Mouse (Mus musculus) C2C12 (cell line): ENCODE data around the gene Xylb. TPM values are rescaled to one million over a fixed set of nuclear protein-coding genes. Genes with fewer than 3 reads are reported as not detected.

ENCODE experiments used
- H3K27me3 ChIP-seq: one replicate; pipeline ENCODE4 v1.6.1; 2011; ENCODE audit not compliant: control insufficient read depth, insufficient read depth, insufficient read length
- H3K36me3 ChIP-seq: one replicate; pipeline ENCODE4 v1.6.1; 2011; ENCODE audit not compliant: control insufficient read depth, insufficient read depth
- H3K4me3 ChIP-seq: one replicate; pipeline ENCODE4 v1.5.1; 2011; ENCODE audit warnings: mild to moderate bottlenecking, control low read depth; ENCODE audit not compliant: poor library complexity, insufficient read depth, severe bottlenecking
- H3K79me2 ChIP-seq: one replicate; pipeline ENCODE4 v1.6.1; 2011; ENCODE audit not compliant: control insufficient read depth, insufficient read depth
- H3K79me3 ChIP-seq: one replicate; pipeline ENCODE4 v1.6.1; 2011; ENCODE audit warnings: low read depth, control low read depth
- H3ac ChIP-seq: one replicate; pipeline ENCODE3; 2011; ENCODE audit warnings: low read depth; ENCODE audit not compliant: control insufficient read depth, insufficient read length
- CEBPB ChIP-seq: IDR thresholded peaks from one replicate; pipeline ENCODE4 v1.6.1; 2011; ENCODE audit warnings: low read depth, mild to moderate bottlenecking, control low read depth, moderate library complexity
- CTCF ChIP-seq: IDR thresholded peaks from one replicate; pipeline ENCODE4 v1.5.1; 2011; ENCODE audit not compliant: control insufficient read depth, insufficient read depth, insufficient read length
- FOSL1 ChIP-seq: IDR thresholded peaks from one replicate; pipeline ENCODE4 v1.8.0; 2011; ENCODE audit warnings: mild to moderate bottlenecking, low read length; ENCODE audit not compliant: poor library complexity, insufficient read depth, severe bottlenecking
- MAX ChIP-seq: IDR thresholded peaks from one replicate; pipeline ENCODE4 v1.6.1; 2011; ENCODE audit warnings: mild to moderate bottlenecking, control low read depth
- MYOD1 ChIP-seq: IDR thresholded peaks from one replicate; pipeline ENCODE4 v1.6.1; 2011; ENCODE audit warnings: low read depth; ENCODE audit not compliant: control insufficient read depth, insufficient read length
- MYOG ChIP-seq: IDR thresholded peaks from one replicate; pipeline ENCODE4 v1.6.1; 2011; ENCODE audit not compliant: control insufficient read depth, insufficient read length; ENCODE audit errors: extremely low read depth
- USF1 ChIP-seq: IDR thresholded peaks from one replicate; pipeline ENCODE4 v1.6.1; 2011; ENCODE audit warnings: low read depth, mild to moderate bottlenecking, control low read depth, moderate library complexity
- polyA plus RNA-seq: library from polyadenylated mRNA; unstranded; fragments of >200 nt; fragmentation: generic; extraction: Trizol; gene quantifications from one replicate; pipeline ENCODE4 v1.2.1, GENCODE M21; 2012; ENCODE audit warnings: missing spikeins

The Xylb gene
- polyA plus RNA-seq, 1 experiment = 3.1 TPM

DNA sequence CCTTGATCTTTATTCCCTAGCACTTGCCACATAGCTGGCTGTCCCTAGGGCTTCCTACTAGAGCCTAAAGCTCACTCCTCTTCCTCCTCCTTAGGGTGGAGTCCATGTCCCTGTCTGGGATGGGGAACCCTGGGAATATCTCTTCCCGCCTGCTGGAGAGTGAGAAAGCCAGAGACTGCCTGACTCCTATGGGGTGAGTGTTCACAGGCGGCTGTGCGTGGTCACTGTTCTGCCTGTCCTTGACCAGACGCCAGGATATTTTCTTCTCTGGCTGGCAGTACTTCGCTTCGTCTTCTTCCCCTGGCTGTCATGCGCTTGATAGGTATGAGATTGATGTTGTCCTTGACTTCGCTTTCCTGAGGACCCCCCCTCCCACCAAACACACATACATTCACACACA lies 10.8 kb upstream of the Xylb start:
- no peak for TF ChIP-seq CEBPB
- TF ChIP-seq MYOG = no peak
- TF ChIP-seq USF1 = no peak
- TF ChIP-seq FOSL1 = no peak
- no peak for TF ChIP-seq MAX
- no peak for TF ChIP-seq MYOD1
- TF ChIP-seq CTCF = no peak
- H3K79me3 ChIP-seq = no peaks in the 10 kb centered on the region
- H3K4me3 ChIP-seq = no peak overlapping the region
- H3ac ChIP-seq = no peak overlapping the region
- peaks cover 9% of the 10 kb centered on the region for H3K36me3 ChIP-seq
- H3K79me2 ChIP-seq = no peaks in the 10 kb centered on the region
- H3K27me3 ChIP-seq = no peaks in the 10 kb centered on the region

GRCm38 (mm10) chr9:119350531-119350930 lies 6.7 kb upstream of the Xylb start:
- Histone ChIP-seq H3K27me3 (no peaks in the 10 kb centered on the region), H3K79me2 (no peaks in the 10 kb centered on the region), H3ac (no peak overlapping the region), H3K4me3 (no peak overlapping the region), H3K36me3 (no peaks in the 10 kb centered on the region), H3K79me3 (no peaks in the 10 kb centered on the region)
- TF ChIP-seq MYOD1 (no peak), USF1 (no peak)

- H3ac ChIP-seq = no peak overlapping the region
- no peak overlapping the region for H3K4me3 ChIP-seq
- no peaks in the 10 kb centered on the region for H3K36me3 ChIP-seq
- H3K79me2 ChIP-seq = no peaks in the 10 kb centered on the region
- H3K79me3 ChIP-seq = no peaks in the 10 kb centered on the region
- no peaks in the 10 kb centered on the region for H3K27me3 ChIP-seq
- no peak for TF ChIP-seq MYOD1
- no peak for TF ChIP-seq USF1
- TF ChIP-seq FOSL1 = no peak
Measured at GRCm38 (mm10) chr9:119350947-119351705, 6.1 kb upstream of the Xylb start.

- Histone ChIP-seq H3K79me2 (no peaks in the 10 kb centered on the region), H3ac (no peak overlapping the region), H3K79me3 (no peaks in the 10 kb centered on the region), H3K36me3 (no peaks in the 10 kb centered on the region), H3K27me3 (no peaks in the 10 kb centered on the region), H3K4me3 (no peak overlapping the region)
- no peak for TF ChIP-seq FOSL1
- no peak for TF ChIP-seq MYOD1
- no peak for TF ChIP-seq CEBPB
- peak; percentile 97 for TF ChIP-seq CTCF
- peak; percentile 87 for TF ChIP-seq MAX
- no peak for TF ChIP-seq MYOG
- TF ChIP-seq USF1 = peak; percentile 19
Measured at GRCm38 (mm10) chr9:119352060-119352459, 5.1 kb upstream of the Xylb start.

- H3K79me3 ChIP-seq = no peaks in the 10 kb centered on the region
- H3K27me3 ChIP-seq = no peaks in the 10 kb centered on the region
- H3K79me2 ChIP-seq = no peaks in the 10 kb centered on the region
- H3K36me3 ChIP-seq = no peaks in the 10 kb centered on the region
- H3K4me3 ChIP-seq = no peak overlapping the region
- TF ChIP-seq FOSL1 (no peak), MYOD1 (no peak), CTCF (no peak), CEBPB (no peak), USF1 (no peak), MAX (no peak), MYOG (no peak)
- H3ac ChIP-seq = no peak overlapping the region
Measured at GRCm38 (mm10) chr9:119353926-119354325, 3.3 kb upstream of the Xylb start.

DNA sequence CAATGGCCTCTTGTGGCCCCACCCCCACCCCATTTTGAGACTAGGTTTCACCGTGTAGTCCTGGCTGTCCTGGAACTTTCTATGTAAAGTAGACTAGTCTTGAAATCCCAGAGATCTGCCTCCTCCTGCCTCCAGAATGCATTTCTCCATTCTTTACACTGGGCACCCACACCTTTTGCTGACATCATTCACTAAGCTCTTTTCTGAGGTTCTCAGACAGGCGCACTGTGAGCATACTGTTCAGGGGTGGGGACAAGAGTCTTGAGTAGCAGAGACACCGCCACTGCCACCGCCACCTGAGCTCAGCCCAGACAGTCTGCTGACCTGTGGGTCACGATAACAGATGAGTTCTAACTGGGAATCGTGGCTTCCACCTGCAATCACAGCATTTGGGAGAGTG lies 1.2 kb upstream of the Xylb start:
- Histone ChIP-seq H3ac (no peak overlapping the region), H3K4me3 (no peak overlapping the region), H3K79me3 (no peaks in the 10 kb centered on the region), H3K27me3 (no peaks in the 10 kb centered on the region), H3K36me3 (no peaks in the 10 kb centered on the region), H3K79me2 (no peaks in the 10 kb centered on the region)
- no peak for TF ChIP-seq MYOG
- TF ChIP-seq FOSL1 = no peak
- TF ChIP-seq CTCF = no peak
- TF ChIP-seq USF1 = no peak
- no peak for TF ChIP-seq MYOD1
- no peak for TF ChIP-seq MAX
- no peak for TF ChIP-seq CEBPB
